Mouse (Mus musculus) fibroblast of lung, adult 2 months (primary cell): ENCODE data around the gene Creb5.

ENCODE experiments used
- DNase-seq: peaks from one replicate; pipeline ENCODE4 v3.0.0-alpha.2; 2011; ENCODE audit warnings: low read depth

Creb5 gene

DNA sequence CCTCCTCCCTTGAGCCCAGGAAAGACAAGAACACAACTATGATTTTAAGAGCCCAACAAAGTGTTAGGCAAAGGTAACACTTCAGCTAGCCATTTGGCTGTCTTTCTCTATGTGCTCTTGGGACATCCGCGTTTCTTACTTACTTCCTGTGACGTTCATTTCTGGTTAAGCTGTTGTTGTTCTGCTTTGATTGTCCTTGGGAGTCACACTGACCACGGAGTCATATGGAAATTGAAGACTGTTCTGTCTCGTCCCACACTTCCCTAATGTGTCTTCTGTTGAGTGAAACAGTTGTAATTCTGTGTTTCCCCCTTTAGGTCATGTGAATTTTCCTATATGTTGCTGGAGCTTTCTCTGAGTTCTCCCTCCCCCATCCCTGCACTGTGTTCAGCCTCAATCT, 305.2 kb downstream of the Creb5 start:
- no peak for DNase-seq

DNA sequence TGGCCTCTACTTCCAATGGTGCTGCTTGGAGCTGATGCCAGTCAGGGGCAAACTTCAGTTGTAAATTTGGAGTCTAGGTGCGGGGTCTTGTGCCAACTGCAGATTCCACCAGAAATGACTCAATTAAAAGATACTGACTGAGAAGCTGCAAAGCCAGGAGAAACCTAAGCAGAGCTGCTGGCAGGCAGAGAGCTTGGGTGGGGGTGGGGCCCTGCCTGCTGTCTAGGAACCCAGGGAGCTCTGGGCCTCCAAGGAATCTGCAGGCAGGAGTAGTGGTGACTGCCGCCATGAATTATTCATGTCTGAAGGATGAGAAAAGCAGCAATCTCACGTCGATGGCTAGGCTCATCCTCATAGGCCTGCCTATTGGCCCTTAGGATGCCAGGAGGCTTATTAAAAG, 306.5 kb downstream of the Creb5 start:
- no peak for DNase-seq

GRCm38 (mm10) chr6:53594316-53594715, 307.2 kb downstream of the Creb5 start:
- DNase-seq = no peak

DNA sequence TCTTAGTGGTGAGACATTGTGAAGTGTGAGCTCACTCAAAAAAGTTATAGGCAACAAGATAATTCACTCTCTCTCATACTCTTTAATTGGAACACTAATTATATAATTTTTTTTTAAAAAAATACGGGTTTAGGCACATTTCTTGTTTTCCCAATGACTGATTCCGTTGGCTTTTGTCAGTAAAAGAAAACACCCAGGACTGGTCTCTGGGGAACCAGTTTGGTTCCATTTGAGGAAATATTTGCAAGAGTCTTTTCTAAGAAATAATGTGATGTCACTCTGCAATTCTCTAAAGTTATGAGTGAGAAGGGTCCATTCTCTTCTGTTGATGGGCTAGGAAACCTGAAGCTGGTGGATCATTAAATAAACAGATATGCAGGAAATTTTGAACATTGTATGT, 309.3 kb downstream of the Creb5 start:
- no peak for DNase-seq

DNA sequence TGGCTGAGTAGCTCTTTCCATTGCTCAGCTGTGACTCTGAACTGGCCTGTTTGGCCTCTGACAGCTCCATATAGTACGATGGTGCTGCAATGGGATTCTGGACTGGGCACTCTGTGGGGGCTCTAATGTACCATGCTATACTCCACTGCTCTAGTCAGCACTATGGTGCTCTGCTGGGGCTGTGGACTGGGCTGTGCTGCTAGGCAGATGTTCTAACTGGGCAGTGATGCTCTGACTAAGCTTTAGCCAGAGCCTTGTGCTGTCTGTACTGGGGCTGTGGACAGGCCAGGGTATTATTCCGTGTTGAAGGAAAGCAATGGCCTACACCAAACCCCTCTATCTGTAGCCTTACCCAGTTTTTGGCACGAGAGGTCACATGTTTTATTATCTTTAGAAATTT, 316.0 kb downstream of the Creb5 start:
- DNase-seq = no peak

- DNase-seq = no peak
Measured at GRCm38 (mm10) chr6:53603695-53604094, 316.6 kb downstream of the Creb5 start.

GRCm38 (mm10) chr6:53604386-53604785, 317.3 kb downstream of the Creb5 start:
- DNase-seq = no peak

DNA sequence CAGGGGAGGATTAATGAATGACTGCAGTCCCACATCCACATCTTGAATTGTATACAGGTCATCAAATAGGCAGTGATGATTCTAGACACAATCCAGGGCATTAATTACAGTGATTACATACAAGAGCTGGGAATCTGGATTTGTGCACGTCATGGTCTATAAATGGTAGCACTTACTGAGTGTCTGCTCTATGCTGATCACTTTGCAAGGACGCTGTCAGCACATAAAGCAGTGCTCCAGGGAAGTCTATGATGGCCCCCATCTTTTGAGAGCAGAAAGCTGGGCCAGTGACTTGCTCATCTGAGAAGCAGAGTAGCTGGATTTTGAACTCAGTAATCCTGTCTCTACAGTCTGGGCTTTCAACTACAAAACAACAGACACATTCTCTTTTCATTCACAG, 318.1 kb downstream of the Creb5 start:
- no peak for DNase-seq

DNA sequence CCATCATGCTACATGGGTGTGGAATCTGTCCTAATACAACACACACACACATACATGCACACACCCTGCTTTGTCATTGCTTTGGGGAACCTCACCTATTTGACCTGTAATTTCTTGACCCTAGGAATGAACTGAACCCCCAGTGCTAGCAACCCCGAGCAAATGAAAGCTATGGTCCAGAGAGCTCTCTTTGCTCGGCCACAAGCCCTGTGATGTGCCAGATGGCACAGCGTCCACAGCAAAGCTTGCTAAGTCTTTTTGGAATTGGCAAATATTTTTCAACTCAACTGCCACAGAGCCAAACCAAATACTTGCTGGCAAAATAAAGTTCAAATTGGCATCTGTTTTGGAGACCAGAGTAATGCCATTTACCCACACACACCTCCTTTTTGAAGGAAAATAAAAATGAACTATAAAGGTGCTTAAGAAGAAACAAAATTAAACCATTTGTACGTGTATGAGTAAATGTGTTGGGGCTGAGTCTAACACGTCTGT, 324.4 kb downstream of the Creb5 start:
- DNase-seq = peak; percentile 76

DNA sequence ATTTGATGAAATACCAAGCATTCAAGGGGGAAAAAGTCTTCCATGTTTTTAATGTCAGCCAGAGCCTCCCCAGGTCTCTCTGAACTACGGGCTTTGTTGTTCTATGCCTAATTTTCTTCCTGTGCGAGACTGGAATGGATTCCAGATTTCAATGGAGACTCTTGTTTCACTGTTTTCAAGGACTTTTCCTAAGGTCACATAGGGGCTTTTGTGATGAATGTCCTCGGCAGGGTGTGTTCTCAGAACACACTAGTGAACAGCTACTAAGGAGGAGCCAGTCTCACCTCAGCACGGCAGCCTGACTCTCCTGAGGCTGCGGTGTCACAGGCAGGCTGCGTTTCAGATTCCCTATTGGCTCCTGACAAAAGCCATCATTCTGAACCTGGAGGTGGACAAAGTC, 325.6 kb downstream of the Creb5 start:
- DNase-seq = no peak

GRCm38 (mm10) chr6:53615440-53616211, 328.6 kb downstream of the Creb5 start:
- no peak for DNase-seq

- DNase-seq = peak; percentile 27
Measured at GRCm38 (mm10) chr6:53618164-53618563, 331.1 kb downstream of the Creb5 start.

DNA sequence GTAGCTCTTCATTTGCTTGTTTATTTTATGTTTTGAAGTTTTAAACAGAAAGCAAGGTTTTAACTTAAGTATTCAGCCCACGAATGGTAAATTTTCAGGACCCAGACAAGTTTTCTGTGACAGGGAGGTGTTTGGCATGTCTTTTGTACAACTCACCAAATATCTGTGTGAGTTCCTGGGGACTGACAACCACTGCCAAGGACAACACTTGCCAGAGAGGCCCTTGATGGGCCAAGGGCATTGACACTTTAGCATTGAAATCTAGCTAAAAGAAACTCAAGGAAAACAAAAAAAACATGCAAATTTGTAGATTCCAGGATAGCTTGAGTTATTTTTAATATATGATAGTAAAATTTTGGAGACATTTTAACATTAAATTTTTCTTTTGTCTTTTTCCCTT, 332.6 kb downstream of the Creb5 start:
- DNase-seq = no peak

GRCm38 (mm10) chr6:53621295-53621694, 334.2 kb downstream of the Creb5 start:
- no peak for DNase-seq

DNA sequence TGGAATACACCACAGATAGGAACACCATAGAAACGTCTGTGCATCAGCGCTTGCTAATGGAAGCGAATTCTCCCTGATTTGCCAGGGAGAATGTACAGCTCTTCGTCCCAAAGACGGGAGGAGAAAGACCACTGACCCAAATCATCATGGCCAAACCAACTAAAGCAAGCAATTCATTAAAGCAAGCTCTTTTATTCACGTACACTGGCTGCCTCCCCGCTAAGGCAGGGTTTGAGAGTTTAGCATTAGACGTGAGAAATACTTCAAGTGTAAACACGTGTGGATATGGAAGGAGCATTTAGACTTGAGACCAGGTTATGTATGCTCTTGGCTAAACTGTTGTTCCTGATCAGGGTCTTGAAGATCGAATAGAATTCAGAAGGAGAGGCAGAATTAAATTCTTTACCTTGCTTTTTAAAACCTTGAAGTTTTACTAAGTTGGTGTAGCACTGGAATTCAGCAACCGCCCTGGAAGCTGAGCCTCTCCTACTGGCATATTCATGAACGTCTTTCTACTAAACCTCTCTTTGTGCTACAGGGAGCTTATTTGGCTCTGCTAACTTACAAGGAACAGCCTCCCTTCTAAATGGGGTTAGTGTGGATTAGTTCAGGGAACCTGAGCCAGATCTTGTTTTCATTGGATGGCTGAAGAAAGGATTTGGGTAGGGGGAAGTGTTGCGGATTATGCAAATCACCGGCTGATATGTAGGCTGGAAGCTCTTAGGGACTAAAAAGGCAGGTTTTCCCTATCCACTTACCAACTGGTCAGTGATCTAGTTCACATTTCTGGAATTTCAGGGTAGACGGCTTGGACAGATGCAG, 337.6 kb downstream of the Creb5 start:
- DNase-seq = no peak

GRCm38 (mm10) chr6:53626044-53626443, 339.0 kb downstream of the Creb5 start:
- no peak for DNase-seq

DNA sequence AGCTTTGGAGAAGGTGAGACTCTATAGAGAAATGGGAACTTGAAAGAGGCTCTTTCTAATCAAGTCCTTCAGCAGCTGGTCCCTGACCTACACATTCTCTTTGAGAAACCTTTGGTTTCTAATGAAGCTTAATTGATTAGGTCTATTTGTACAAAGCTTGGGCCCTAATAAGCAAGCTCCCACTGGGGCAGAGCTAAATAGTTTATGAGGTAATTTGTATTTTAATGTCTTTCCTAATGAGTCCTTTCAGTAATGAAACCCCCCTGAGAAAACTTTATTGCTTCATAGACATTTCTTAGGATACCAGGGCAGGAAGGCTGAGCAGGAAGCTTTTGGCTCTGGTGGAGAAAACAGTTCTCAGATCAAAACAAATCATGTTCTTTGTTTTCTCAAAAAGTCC, 341.6 kb downstream of the Creb5 start:
- no peak for DNase-seq

- no peak for DNase-seq
Measured at GRCm38 (mm10) chr6:53635453-53635852, 348.4 kb downstream of the Creb5 start.

DNA sequence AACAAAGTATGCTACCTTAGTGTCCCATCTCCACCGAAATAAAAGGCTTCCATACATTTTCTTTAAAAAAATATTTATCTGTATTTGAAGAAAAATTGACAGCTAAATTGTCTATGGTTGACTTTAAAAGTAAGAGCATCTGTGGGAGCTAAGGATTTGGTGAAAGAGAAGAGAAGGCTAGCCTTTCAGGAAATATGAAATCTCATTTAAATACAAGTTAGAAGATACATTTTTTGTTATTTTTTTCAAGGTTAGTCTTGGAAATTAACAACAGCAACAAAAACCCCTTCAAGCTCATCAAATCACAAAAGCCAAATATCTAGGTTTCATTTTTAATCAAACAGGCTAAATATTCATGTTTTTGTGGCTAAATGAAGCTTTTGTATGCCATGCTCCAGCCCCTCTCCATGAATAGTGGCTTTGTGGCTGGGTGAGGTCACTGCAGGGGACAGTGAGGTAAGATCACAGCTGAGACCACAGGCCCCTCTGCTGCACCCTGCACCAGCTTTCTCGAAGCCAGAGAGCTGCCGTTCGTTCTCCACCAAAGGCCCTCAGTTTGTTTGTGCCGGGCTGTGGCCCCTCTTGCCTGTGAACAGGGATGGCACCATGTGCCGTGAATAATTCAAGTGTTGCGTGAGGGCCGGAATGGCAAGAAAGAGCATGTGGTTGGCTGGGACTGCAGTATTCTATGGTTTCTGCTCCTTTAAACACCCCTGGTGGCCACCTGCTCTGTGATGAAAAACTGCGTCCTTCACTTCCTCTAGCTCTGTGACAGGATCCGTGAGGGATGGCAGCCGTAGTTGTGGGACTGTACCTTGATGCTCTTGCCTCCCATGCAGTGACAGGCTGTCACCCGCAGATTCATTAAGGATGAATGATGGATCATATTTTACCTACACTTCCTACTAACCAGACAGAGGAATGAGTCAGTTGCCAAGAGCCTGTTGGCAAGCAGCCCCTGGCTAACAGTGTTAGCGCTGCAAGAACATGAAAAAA, 350.6 kb downstream of the Creb5 start:
- no peak for DNase-seq

DNA sequence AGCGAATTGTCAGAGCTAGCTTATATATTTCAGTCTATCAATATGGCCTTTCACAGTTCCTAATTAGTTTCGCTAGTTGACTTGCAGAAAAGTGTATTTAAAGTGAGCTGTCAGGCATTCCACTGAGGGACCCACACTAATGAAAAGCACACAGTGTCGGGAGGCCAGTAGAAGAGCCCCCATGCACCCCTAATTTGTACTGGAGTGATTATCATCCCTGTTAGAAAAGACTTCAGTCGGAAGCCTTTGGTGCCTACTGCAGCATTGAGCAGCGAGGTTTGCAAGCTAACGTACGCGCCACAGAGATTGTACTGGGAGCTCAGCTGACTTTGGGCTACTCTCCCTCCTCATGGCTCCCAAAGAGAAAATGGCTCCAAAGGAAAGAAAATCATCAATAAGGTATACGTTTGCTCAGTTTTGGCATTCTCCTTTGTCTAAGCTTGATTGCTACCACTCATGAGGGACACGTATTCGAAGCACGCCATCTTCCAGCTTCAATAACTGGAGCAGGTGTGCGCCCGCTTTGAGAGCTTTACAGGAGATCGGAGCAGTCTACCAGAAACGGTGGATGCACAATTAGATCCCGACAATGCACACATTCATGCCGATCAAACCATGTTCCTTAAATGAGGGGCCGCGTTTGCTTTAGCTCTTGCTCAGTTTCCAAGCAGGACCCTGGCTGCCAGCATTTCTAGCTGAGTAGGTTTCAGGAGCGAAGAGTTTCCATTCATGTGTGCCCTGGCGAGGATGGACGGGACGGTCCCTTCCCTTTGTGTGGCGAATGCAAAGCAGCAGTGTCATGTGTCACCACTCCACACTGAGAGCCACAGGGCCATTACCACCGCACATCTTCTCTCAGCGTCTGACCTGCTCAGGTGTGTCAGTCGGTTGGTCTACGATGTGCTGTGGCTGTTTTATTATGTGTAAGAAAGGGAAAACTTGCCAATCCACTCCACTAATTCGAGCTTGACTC, 354.8 kb downstream of the Creb5 start:
- DNase-seq = no peak

GRCm38 (mm10) chr6:53642826-53643356, 355.8 kb downstream of the Creb5 start:
- no peak for DNase-seq
